Mouse (Mus musculus) lung, adult 2 months (tissue): ENCODE results near the gene Nav3. TPM values are rescaled to one million over a fixed set of nuclear protein-coding genes. Genes with fewer than 3 reads are reported as not detected.

ENCODE experiments used
- DNase-seq: peaks from one replicate; pipeline ENCODE4 v3.0.0; 2022
- H3K4me1 ChIP-seq: fragments of 200-500 bp; 2 replicates; pipeline ENCODE4 v1.6.1; 2011; ENCODE audit warnings: low read length; ENCODE audit not compliant: control insufficient read depth, insufficient read depth
- H3K4me3 ChIP-seq: fragments of 200-500 bp; replicated peaks from 2 replicates; pipeline ENCODE3; 2011; ENCODE audit warnings: low read depth, mild to moderate bottlenecking, control low read depth, low read length; ENCODE audit errors: extremely low read depth
- CTCF ChIP-seq: fragments of 200-500 bp; IDR thresholded peaks from 2 replicates; pipeline ENCODE4 v1.5.1; 2011; ENCODE audit warnings: mild to moderate bottlenecking, low read length, control low read depth; ENCODE audit not compliant: insufficient read depth
- POLR2A ChIP-seq: fragments of 200-500 bp; IDR thresholded peaks from 2 replicates; pipeline ENCODE4 v1.6.1; 2011; ENCODE audit warnings: low read depth, mild to moderate bottlenecking, control low read depth, low read length, borderline replicate concordance; ENCODE audit errors: extremely low read depth
- WGBS: fragments of 180-500 bp; shearing (Covaris S2); methylation state at CpG from one replicate; pipeline ENCODE4 v1.1.7; 2018; 5-methylcytosine and 5-hydroxymethylcytosine counted together
- polyA plus RNA-seq: library from polyadenylated mRNA; depleted of rRNA; stranded (reverse); fragments of >200 nt; gene quantifications from 2 replicates; pipeline ENCODE4 v1.2.3, GENCODE M21; 2012

Nav3 gene
- polyA plus RNA-seq, 1 experiment: 0.84 TPM

DNA sequence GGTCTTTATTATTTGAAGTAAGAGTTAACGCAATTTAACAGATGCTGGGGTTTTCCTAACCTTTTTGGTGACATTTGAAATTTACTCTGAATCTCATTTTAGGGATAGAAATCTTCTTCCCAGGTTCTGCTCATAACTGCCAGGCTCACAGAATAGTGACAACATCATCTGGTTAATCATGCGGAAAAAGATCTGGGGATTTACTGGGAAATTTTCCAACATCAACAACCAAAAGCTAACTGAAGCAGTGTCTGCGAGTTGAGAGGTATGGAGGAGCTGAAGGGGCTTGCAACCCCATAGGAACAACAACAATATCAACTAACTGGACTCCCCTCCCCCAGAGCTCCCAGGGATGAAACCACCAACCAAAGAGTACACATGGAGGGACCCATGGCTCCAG lies 505.7 kb downstream of the Nav3 start:
- no peak overlapping the region for H3K4me3 ChIP-seq
- no peaks in the 10 kb centered on the region for H3K4me1 ChIP-seq
- TF ChIP-seq POLR2A (no peak), CTCF (no peak)
- WGBS: 66% methylated on average over 3 of the region's 3 CpGs
- no peak for DNase-seq

DNA sequence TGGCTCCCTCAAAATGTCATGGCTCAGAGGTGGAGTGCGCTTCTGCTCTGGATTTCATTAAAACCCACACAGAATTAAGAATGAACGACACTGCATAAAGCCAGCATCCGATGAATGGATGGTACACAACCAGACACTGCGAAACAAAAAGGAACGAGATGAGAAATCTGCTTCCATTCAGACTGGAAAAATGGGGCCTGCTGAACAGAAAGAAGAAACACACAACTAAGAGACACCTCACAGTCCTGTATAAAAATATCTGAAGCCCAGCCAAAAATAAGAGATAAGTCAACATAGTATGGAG lies 526.7 kb downstream of the Nav3 start:
- 86% methylated on average over 5 of the region's 5 CpGs for WGBS

DNA sequence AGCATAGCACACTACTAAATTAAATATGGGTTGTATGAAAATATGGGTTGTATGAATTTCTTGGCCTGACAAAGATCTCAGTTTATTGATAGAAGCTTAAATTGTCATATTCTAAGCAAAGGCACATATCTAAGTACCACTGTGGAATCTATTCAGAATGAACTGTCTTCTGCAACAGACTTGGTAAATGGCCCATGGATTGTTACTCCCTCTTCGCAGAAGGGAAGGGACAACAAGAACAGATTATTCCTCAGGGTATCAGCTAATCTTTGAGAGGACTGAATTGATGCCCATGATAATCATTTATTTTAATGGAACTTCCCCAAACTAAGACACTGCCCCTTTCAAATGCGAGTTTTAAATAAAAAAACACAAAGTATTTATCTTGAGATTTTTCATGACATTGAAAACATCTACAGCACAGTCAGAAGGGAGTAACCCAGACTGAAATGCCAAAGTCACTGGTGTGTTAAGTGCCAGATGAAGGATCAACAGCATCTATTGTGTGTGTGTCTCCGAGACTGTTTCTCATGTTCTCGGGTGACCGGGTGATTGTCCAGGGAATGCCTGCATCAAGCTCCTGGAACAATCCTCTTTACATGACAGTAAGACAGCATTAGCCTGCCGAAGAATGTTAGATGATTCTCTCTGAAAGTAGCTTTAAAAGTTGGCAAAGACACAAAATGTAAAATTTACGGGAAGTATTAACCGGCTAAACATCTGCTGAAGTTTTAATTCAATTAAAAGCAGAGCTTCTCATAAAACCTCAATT lies 527.3 kb downstream of the Nav3 start:
- no peak for TF ChIP-seq CTCF
- TF ChIP-seq POLR2A: no peak
- WGBS: 73% methylated on average over 8 of the region's 8 CpGs
- no peak for DNase-seq

More for the DNA sequence above, 526.7 kb downstream of the Nav3 start:
- DNase-seq: no peak
- TF ChIP-seq POLR2A: no peak
- TF ChIP-seq CTCF: no peak
- Histone ChIP-seq H3K4me3 (no peak overlapping the region), H3K4me1 (no peaks in the 10 kb centered on the region)

DNA sequence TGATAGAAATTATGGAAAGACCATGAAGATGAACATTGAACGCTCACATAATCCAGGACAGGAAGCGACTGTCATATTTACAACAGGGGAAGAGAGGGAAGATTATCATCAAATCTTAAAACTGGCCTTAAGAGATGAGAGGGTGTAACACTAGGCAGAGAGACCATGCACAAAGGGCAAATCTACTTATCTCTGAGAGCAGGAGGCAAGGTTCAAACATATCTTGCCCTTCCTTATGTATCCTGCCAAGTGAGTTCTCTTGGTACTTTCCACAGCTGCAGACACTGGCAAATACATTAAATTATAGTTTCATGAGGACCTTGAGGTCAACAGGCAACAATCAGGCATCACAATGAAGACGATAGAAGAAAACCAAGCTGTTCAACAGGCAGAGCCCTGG lies 529.9 kb downstream of the Nav3 start:
- 64% methylated on average over 3 of the region's 3 CpGs for WGBS
- no peaks in the 10 kb centered on the region for H3K4me1 ChIP-seq
- no peak overlapping the region for H3K4me3 ChIP-seq
- TF ChIP-seq CTCF: no peak
- no peak for TF ChIP-seq POLR2A
- no peak for DNase-seq

More for the DNA sequence above, 527.3 kb downstream of the Nav3 start:
- H3K4me1 ChIP-seq: no peaks in the 10 kb centered on the region
- no peak overlapping the region for H3K4me3 ChIP-seq

DNA sequence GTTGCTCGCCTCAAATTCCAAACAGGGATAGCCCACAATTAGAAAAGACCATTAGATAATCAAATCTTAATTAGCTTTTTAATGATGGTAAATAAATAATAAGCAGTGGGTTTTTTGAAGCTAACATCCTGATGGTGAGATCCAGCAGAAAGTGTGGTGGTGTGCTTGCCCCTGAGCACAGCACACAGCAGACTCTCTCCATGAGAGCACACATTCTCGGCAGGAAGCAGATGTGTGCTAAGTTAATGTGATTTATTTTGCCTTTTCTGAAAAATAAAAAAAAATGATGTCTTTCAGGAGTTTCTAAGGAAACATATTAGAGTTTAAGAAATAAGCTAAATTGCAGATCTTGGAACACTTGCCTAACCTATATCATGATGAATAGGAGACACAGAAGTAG lies 531.9 kb downstream of the Nav3 start:
- Histone ChIP-seq H3K4me3 (no peak overlapping the region), H3K4me1 (no peaks in the 10 kb centered on the region)
- 78% methylated on average over 2 of the region's 2 CpGs for WGBS
- TF ChIP-seq POLR2A: no peak
- no peak for TF ChIP-seq CTCF
- DNase-seq: no peak

DNA sequence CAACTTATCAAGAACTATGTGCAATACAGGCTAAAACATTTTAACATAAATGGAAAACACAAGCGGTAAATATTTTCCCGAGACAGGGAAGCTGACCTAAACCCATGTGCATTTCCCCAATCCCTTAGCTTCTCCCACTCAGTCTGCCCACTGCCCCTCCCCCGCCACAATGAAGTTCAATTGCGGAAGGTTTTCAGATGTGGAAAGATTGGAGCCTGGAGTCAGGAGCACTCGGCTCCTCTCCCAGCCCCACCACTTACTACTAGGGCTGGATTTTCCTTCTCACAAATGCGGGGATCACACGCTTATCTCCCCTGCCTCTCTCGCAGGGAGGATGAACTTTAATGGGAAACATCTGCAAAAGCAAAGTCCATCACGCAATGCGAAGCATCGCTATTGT lies 534.6 kb downstream of the Nav3 start:
- Histone ChIP-seq H3K4me1 (no peaks in the 10 kb centered on the region), H3K4me3 (no peak overlapping the region)
- DNase-seq: no peak
- 53% methylated on average over 11 of the region's 11 CpGs for WGBS
- no peak for TF ChIP-seq CTCF
- no peak for TF ChIP-seq POLR2A

DNA sequence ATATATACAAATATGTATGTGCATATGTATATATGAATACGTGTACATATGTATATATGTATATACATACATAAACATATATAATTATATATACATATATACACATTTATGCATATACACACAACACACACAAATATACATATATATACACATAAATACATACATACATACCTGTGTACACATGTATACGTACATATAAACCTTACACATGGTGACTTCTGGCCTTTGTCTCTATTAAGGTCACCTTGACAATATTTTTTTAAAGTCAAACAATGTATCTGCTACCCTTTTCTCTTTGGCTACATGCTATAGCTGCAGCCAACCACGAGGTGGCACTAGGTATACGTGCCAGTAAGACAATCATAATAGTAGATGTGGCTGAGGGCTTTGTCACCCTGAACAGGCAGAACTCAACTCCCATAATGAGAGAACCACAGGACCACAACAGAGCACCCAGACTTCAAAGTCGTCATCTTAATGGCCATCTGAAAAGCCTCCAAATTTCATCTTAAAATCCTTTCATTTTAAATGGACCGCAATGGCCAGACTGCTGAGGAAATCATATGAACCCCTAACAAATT lies 535.3 kb downstream of the Nav3 start:
- Histone ChIP-seq H3K4me3 (no peak overlapping the region), H3K4me1 (no peaks in the 10 kb centered on the region)
- WGBS: 11% methylated on average over 6 of the region's 6 CpGs
- DNase-seq: peak; percentile 15
- TF ChIP-seq POLR2A (no peak), CTCF (peak; percentile 51; the same call in 1 of the 2 replicates)

DNA sequence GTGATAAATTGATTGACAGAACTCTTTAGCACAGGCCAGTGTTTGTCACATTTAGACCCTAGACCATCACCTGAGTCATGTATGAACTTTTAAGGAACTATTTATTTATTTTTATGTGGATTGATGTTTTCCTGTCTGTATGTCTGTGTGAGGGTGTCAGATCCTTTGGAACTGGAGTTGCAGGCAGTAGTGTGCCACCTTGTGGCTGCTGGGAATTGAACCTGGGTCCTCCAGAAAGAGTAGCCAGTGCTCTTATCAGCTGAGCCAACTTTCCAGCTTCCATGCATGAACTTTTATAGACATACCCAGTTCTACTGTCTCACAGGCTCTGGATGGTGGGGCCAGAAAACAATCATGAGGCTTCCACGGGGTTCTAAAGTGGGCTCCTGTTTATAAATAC lies 536.5 kb downstream of the Nav3 start:
- Histone ChIP-seq H3K4me3 (no peak overlapping the region), H3K4me1 (no peaks in the 10 kb centered on the region)
- no peak for DNase-seq
- TF ChIP-seq POLR2A: no peak
- TF ChIP-seq CTCF: no peak
- 44% methylated on average over 1 of the region's 1 CpGs for WGBS

DNA sequence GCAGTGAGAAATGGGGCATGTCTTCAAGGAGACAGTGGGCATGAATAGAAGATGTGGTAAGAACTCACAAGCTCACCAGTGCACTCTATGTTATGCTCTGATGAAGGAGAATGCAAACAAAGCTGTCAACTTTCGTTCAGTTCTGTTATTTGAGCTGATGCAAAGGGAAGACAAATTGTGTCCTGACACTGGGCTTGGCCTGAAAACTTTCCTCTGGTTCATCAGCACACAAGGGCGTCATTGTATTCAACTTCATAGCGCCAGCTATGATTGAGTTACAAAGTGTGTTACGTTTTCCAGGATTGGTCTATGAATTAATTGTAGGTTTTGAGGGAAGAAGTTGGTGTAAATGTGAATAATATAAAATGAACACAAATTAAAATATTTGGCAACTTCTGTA lies 548.8 kb downstream of the Nav3 start:
- H3K4me3 ChIP-seq: no peak overlapping the region
- 72% methylated on average over 4 of the region's 4 CpGs for WGBS
- no peaks in the 10 kb centered on the region for H3K4me1 ChIP-seq
- TF ChIP-seq CTCF (no peak), POLR2A (no peak)
- no peak for DNase-seq

DNA sequence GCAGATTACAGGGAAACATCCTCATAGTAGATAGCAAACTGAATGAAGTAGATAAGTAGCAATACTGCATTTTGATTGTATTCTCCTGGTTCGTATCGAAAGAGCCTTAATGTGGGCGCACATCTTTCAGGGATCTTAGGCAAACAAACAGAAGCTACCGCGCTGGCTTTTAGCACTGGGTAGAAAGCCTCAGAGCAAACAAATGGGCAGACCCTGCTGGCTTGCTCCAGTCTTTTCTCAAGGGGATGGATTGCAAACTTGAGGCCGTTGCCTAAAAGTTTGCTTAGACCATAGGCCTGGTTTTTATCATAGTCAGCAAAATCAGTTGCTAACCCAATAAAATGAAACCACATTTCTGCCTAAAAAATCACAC lies 549.6 kb downstream of the Nav3 start:
- 40% methylated on average over 6 of the region's 6 CpGs for WGBS
- TF ChIP-seq POLR2A: no peak
- no peak for TF ChIP-seq CTCF
- Histone ChIP-seq H3K4me1 (no peaks in the 10 kb centered on the region), H3K4me3 (no peak overlapping the region)
- no peak for DNase-seq
